Mouse (Mus musculus) liver, adult 2 months (tissue): ENCODE measurements around the gene Grin2c.

ENCODE experiments used
- CTCF ChIP-seq: fragments of 200-500 bp; IDR thresholded peaks from 2 replicates; pipeline ENCODE4 v1.5.1; 2011; ENCODE audit warnings: low read depth, low read length, control low read depth
- POLR2A ChIP-seq: fragments of 200-500 bp; IDR thresholded peaks from 2 replicates; pipeline ENCODE4 v1.6.1; 2011; ENCODE audit warnings: low read length, control low read depth; ENCODE audit not compliant: insufficient read depth; ENCODE audit errors: extremely low read depth

GRCm38 (mm10) chr11:115270148-115270861 lies 3.3 kb upstream of the Grin2c start:
- TF ChIP-seq CTCF (peak; percentile 84), POLR2A (no peak)
